Mouse (Mus musculus) cortical plate, adult 2 months (tissue): ENCODE data around the gene Rtf1.

Experiments
- CTCF ChIP-seq: fragments of 200-500 bp; IDR thresholded peaks from 2 replicates; pipeline ENCODE4 v1.5.1; 2011; ENCODE audit warnings: mild to moderate bottlenecking, control low read depth, low read length; ENCODE audit not compliant: insufficient read depth; ENCODE audit errors: extremely low read depth
- POLR2A ChIP-seq: fragments of 200-500 bp; IDR thresholded peaks from 2 replicates; pipeline ENCODE4 v1.6.1; 2011; ENCODE audit warnings: mild to moderate bottlenecking, low read length, control low read depth; ENCODE audit not compliant: insufficient read depth; ENCODE audit errors: extremely low read depth

DNA sequence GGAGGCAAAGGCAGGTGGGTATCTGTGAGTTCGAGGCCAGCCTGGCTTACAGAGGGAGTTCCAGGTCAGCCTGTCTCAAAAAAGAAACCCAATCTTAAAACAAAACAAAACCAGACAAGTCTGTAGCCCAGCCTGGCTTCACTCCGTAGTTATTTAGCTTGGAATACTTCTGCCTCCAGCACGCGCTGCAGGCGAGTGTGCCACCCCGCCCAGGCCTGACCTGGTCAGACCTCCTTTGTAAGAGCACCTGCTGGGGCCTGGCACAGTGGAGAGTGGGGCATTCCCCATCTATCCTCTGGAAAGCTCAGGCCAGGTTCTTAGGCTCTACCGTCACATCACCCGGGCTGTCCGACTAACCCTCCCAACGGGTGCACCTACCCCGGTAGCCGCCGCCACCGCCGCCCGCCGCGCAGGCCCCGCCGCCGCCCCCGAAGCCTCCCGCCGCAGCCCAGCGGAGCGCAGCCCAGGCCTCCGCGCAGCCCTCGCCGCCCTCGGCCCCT is 82.8 kb downstream of the Rtf1 start:
- no peak for TF ChIP-seq CTCF
- no peak for TF ChIP-seq POLR2A
